Mouse (Mus musculus): ENCODE data around the gene Nos1ap.

DNA sequence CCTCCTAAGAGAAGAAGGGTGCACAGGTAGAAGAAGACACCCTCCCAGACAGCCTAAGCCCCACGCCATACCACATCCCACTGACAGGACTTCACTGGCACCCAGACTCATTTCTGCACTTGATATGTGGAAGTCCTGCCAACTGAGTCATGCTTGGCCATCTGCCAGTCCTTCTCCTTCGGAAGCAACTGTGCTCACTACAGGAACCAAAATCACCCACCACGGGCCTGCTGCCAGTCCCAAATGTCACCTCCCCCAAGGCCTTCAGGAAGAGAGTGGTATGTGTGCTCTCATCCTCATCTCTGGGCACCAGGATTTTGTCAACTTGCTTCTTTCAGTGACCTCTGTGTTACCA is 34.7 kb downstream of the Nos1ap start:
- TF ChIP-seq CTCF (IDR thresholded peaks at IDR 0.05; ENCODE audit: borderline replicate concordance, extremely low read depth, insufficient read depth, insufficient read length) (no peak), POLR2A (IDR thresholded peaks at IDR 0.05; ENCODE audit: borderline replicate concordance, extremely low read depth, insufficient read depth, insufficient read length, poor library complexity, severe bottlenecking) (no peak)
